Mouse (Mus musculus) hindbrain, embryonic 13.5 days (tissue): Measurements from ENCODE around the gene Ubr1. TPM values are rescaled to one million over a fixed set of nuclear protein-coding genes. Genes with fewer than 3 reads are reported as not detected.

Experiments
- ATAC-seq: fragments of 200-750 bp; cut with Nextera tagmentation; 2 replicates; pipeline ENCODE4 v1.8.0; 2017; ENCODE audit warnings: moderate TSS enrichment; ENCODE audit not compliant: low FRiP score
- H3K27ac ChIP-seq: fragments of 300-500 bp; sonication (generic); 2 replicates; pipeline ENCODE4 v1.5.1; 2015; ENCODE audit warnings: inconsistent platforms, mild to moderate bottlenecking, moderate library complexity
- H3K27me3 ChIP-seq: fragments of 300-500 bp; sonication (generic); 2 replicates; pipeline ENCODE4 v1.6.1; 2015; ENCODE audit warnings: mild to moderate bottlenecking, inconsistent platforms
- H3K36me3 ChIP-seq: fragments of 300-500 bp; sonication (generic); 2 replicates; pipeline ENCODE4 v1.6.1; 2015; ENCODE audit warnings: mild to moderate bottlenecking, inconsistent platforms
- H3K4me1 ChIP-seq: fragments of 300-500 bp; sonication (generic); replicated peaks from 2 replicates; pipeline ENCODE4 v1.6.1; 2015; ENCODE audit warnings: inconsistent platforms
- H3K4me2 ChIP-seq: fragments of 300-500 bp; sonication (generic); 2 replicates; pipeline ENCODE4 v1.6.1; 2015; ENCODE audit warnings: inconsistent platforms, mild to moderate bottlenecking, moderate library complexity
- H3K4me3 ChIP-seq: fragments of 300-500 bp; sonication (generic); 2 replicates; pipeline ENCODE4 v1.5.1; 2015; ENCODE audit warnings: mild to moderate bottlenecking, inconsistent platforms
- H3K9ac ChIP-seq: fragments of 300-500 bp; sonication (generic); 2 replicates; pipeline ENCODE4 v1.6.1; 2015; ENCODE audit warnings: mild to moderate bottlenecking, inconsistent platforms
- H3K9me3 ChIP-seq: fragments of 300-500 bp; sonication (generic); 2 replicates; pipeline ENCODE4 v1.6.1; 2016; ENCODE audit warnings: inconsistent platforms
- whole genome bisulfite sequencing: fragments of 180-500 bp; shearing (Covaris S2); methylation state at CpG from one replicate; pipeline ENCODE4 v1.1.7; 2015; 5-methylcytosine and 5-hydroxymethylcytosine counted together
- polyA plus RNA-seq: library from polyadenylated mRNA; unstranded; fragments of >200 nt; fragmentation: Nextera tagmentation; extraction: Ambion mirVana; gene quantifications from 2 replicates; pipeline ENCODE4 v1.2.1, GENCODE M21; 2015

Gene Ubr1
- polyA plus RNA-seq, 1 experiment from 2014 or later: 35.3 TPM

DNA sequence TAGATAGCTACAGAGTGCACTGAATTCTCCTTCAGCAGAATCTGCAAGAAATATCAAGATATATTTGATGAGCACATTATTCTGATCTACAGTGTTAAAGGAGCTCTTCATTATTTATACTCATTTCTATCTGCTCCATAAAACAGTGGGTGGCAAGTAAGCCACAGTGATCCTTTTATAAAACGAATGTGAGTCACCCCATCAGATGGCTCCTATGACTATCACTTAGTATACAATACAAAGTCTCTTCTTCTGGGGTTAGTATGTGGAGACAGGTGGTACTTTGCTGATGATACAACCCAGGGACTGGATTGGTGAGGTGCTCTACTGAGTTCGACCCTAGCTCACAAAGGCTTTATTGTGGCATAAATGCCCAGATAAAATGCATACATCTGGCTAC is 97.3 kb downstream of the Ubr1 start:
- Histone ChIP-seq H3K27ac (no peak overlapping the region), H3K4me2 (no peak overlapping the region), H3K27me3 (no peaks in the 10 kb centered on the region), H3K9me3 (no peaks in the 10 kb centered on the region), H3K4me1 (no peaks in the 10 kb centered on the region), H3K4me3 (no peak overlapping the region), H3K9ac (no peak overlapping the region), H3K36me3 (peaks cover 73% of the 10 kb centered on the region)
- WGBS: 86% methylated on average over 2 of the region's 2 CpGs
- ATAC-seq: no peak

DNA sequence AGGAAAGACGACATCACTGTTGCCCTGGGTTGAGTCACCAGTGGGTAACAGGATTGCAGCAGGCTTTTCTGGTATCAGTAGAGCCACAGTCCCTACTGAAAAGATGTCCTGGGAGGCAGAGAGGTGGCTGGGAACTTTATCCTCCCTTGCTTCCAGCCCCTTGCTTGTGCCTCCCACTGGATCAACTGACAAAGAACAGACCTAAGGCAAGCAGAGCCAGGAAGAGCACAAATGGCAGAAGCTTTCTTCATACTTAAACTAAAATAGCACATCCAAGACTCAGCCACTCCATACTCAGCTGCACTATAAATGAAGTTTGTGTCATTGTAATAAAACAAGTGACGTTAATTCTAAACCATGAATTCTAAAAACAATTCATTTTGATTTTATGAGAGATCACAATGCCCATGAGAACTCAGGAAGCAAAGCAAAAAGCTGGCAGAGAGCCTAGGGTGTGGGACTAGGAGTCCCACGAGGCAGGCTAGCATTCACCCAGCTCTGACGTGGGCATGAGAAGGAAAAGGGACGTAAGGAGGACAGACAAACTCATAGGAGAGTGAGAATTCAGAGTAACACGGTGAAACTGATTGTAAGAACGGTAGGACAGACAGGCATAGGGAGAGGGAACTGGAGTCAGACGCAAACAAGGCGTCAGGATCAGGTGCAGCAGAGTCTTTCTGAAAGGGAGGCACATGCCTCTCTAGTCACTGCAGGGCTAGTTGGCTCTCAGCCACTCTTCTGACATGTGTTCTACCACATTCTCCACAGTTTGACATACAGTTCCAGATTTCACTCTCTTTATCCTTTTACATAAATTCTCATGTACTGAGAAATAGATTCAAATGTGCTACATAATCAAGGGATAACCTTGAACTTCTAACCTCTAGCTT is 98.8 kb downstream of the Ubr1 start:
- H3K27me3 ChIP-seq: no peaks in the 10 kb centered on the region
- no peaks in the 10 kb centered on the region for H3K4me1 ChIP-seq
- H3K9ac ChIP-seq: no peak overlapping the region
- no peak for ATAC-seq
- H3K4me3 ChIP-seq: no peak overlapping the region
- H3K4me2 ChIP-seq: no peak overlapping the region
- H3K9me3 ChIP-seq: no peaks in the 10 kb centered on the region
- no peak overlapping the region for H3K27ac ChIP-seq
- WGBS: 81% methylated on average over 9 of the region's 9 CpGs
- H3K36me3 ChIP-seq: peaks cover 71% of the 10 kb centered on the region

DNA sequence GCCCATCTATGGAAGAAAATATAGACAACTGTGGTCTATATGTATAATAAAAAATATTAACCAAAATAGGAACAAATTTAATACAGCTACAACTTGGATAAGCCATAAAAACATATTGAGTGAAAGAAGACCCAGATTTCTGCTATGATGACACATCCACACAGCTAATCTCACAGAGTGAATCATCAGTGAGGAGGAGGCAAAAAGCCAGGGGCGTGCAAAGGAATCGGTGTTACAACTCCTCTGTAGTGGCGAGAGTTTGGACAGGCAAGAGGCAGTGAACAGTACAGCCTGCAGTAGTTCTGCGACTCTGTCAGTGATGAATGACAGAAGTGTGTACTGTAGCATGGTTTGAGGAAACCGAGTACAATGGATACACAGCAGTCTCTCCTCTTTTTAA is 103.2 kb downstream of the Ubr1 start:
- H3K27me3 ChIP-seq: no peaks in the 10 kb centered on the region
- H3K9ac ChIP-seq: no peak overlapping the region
- no peak overlapping the region for H3K4me2 ChIP-seq
- WGBS: 98% methylated on average over 5 of the region's 5 CpGs
- H3K27ac ChIP-seq: no peak overlapping the region
- peaks cover 74% of the 10 kb centered on the region for H3K36me3 ChIP-seq
- H3K4me1 ChIP-seq: no peaks in the 10 kb centered on the region
- H3K4me3 ChIP-seq: no peak overlapping the region
- no peaks in the 10 kb centered on the region for H3K9me3 ChIP-seq
- no peak for ATAC-seq

DNA sequence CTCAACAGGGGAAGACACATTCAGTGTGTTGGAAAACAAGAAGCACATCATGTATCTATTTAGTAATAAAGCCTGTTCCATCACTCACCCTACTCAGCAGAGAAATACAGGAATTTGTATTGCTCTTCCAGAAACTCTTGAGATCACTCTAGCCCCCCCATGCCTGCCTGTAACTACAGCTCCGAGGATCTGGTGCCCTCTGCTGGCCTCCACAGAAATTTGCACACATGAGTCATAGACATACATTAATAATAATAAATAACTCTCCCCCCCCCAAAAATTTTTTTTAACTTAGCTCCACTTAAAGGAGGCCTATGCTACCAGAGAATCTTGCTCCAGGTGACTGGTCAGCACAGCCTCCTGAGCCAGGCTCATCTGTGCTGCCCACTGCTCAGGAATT is 104.0 kb downstream of the Ubr1 start:
- Histone ChIP-seq H3K4me3 (no peak overlapping the region), H3K36me3 (peaks cover 73% of the 10 kb centered on the region), H3K4me1 (no peaks in the 10 kb centered on the region), H3K4me2 (no peak overlapping the region), H3K27ac (no peak overlapping the region), H3K9ac (no peak overlapping the region), H3K27me3 (no peaks in the 10 kb centered on the region), H3K9me3 (no peaks in the 10 kb centered on the region)
- WGBS: 29% methylated on average over 1 of the region's 1 CpGs
- ATAC-seq: no peak

DNA sequence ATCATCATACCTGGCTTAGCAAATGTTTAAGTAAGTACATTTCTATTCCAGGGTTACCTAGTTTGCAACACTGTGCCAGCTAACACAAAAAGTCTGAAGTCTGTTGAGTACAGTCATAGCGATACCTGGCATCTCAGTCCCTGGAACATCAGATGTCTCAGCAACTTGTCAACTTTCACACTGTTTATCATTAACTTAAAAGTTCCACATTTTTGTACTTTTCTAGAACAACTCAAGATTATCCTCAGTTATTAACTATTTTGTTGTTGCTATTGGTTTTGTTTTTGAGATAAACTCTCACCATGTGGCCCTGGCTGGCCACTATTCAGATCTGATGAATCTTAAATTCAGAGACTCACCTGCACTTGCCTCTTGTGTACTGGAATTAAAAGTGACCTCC is 107.1 kb downstream of the Ubr1 start:
- Histone ChIP-seq H3K4me1 (no peaks in the 10 kb centered on the region), H3K9me3 (no peaks in the 10 kb centered on the region), H3K4me3 (no peak overlapping the region), H3K9ac (no peak overlapping the region), H3K36me3 (peaks cover 68% of the 10 kb centered on the region), H3K4me2 (no peak overlapping the region), H3K27ac (no peak overlapping the region), H3K27me3 (no peaks in the 10 kb centered on the region)
- no peak for ATAC-seq
- WGBS: 100% methylated on average over 1 of the region's 1 CpGs

GRCm38 (mm10) chr2:120860699-120861098 is 109.8 kb downstream of the Ubr1 start:
- H3K36me3 ChIP-seq: peaks cover 50% of the 10 kb centered on the region
- H3K9me3 ChIP-seq: no peaks in the 10 kb centered on the region
- 89% methylated on average over 1 of the region's 1 CpGs for WGBS
- no peak overlapping the region for H3K27ac ChIP-seq
- H3K27me3 ChIP-seq: no peaks in the 10 kb centered on the region
- H3K4me2 ChIP-seq: no peak overlapping the region
- H3K4me3 ChIP-seq: no peak overlapping the region
- H3K4me1 ChIP-seq: no peaks in the 10 kb centered on the region
- no peak for ATAC-seq
- no peak overlapping the region for H3K9ac ChIP-seq

DNA sequence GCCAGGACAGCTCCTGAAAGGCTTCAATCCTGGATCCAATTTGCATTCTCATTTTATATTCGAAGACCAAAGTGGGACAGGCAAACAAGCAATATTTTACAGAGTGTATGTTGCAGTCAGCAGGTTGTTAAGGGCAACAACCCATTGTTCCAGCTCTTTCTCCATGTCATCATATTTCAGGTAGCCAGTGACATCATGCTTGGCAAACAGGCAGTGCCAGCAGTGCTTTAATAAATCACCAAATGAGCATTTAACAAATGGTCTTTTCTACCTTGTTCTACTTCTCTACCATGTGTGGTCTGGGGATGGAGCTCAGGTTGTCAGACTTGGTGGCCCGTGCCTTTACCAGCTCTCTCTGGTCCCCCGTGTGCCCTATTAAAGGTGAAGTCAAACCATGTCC is 112.4 kb downstream of the Ubr1 start:
- Histone ChIP-seq H3K36me3 (peaks cover 29% of the 10 kb centered on the region), H3K27ac (no peak overlapping the region)
- WGBS: 97% methylated on average over 3 of the region's 3 CpGs

GRCm38 (mm10) chr2:120853151-120853550 is 117.4 kb downstream of the Ubr1 start:
- 85% methylated on average over 3 of the region's 3 CpGs for WGBS
- no peaks in the 10 kb centered on the region for H3K9me3 ChIP-seq
- H3K36me3 ChIP-seq: no peaks in the 10 kb centered on the region

More for the DNA sequence above, 112.4 kb downstream of the Ubr1 start:
- Histone ChIP-seq H3K4me2 (no peak overlapping the region), H3K4me3 (no peak overlapping the region), H3K9ac (no peak overlapping the region), H3K9me3 (no peaks in the 10 kb centered on the region), H3K4me1 (no peaks in the 10 kb centered on the region), H3K27me3 (no peaks in the 10 kb centered on the region)
- ATAC-seq: no peak

GRCm38 (mm10) chr2:120852626-120853025 is 117.9 kb downstream of the Ubr1 start:
- H3K4me1 ChIP-seq: peaks cover 20% of the 10 kb centered on the region
- no peak overlapping the region for H3K4me3 ChIP-seq
- no peaks in the 10 kb centered on the region for H3K9me3 ChIP-seq
- H3K27ac ChIP-seq: no peak overlapping the region
- H3K36me3 ChIP-seq: no peaks in the 10 kb centered on the region
- ATAC-seq: no peak
- no peaks in the 10 kb centered on the region for H3K27me3 ChIP-seq
- H3K9ac ChIP-seq: no peak overlapping the region
- 49% methylated on average over 1 of the region's 1 CpGs for WGBS
- H3K4me2 ChIP-seq: no peak overlapping the region

More at GRCm38 (mm10) chr2:120853151-120853550, 117.4 kb downstream of the Ubr1 start:
- Histone ChIP-seq H3K4me3 (no peak overlapping the region), H3K4me2 (no peak overlapping the region), H3K27ac (no peak overlapping the region), H3K27me3 (no peaks in the 10 kb centered on the region), H3K9ac (no peak overlapping the region), H3K4me1 (peaks cover 15% of the 10 kb centered on the region)
- no peak for ATAC-seq

GRCm38 (mm10) chr2:120850424-120851082 is 120.0 kb downstream of the Ubr1 start, which contains the start of gene Ttbk2:
Gene Ttbk2 (minus strand): TSS chr2:120850604.
- Histone ChIP-seq H3K9ac (peak within 1 kb of the TSS; percentile 92), H3K4me3 (peak within 1 kb of the TSS; percentile 90), H3K27ac (peak within 1 kb of the TSS; percentile 96), H3K36me3 (no peaks in the 10 kb centered on the region), H3K9me3 (no peaks in the 10 kb centered on the region), H3K27me3 (no peaks in the 10 kb centered on the region), H3K4me1 (peaks cover 22% of the 10 kb centered on the region), H3K4me2 (peak within 1 kb of the TSS; percentile 73)
- ATAC-seq: peak; percentile 100
- under 1% methylated on average over 38 of the region's 39 CpGs for WGBS

DNA sequence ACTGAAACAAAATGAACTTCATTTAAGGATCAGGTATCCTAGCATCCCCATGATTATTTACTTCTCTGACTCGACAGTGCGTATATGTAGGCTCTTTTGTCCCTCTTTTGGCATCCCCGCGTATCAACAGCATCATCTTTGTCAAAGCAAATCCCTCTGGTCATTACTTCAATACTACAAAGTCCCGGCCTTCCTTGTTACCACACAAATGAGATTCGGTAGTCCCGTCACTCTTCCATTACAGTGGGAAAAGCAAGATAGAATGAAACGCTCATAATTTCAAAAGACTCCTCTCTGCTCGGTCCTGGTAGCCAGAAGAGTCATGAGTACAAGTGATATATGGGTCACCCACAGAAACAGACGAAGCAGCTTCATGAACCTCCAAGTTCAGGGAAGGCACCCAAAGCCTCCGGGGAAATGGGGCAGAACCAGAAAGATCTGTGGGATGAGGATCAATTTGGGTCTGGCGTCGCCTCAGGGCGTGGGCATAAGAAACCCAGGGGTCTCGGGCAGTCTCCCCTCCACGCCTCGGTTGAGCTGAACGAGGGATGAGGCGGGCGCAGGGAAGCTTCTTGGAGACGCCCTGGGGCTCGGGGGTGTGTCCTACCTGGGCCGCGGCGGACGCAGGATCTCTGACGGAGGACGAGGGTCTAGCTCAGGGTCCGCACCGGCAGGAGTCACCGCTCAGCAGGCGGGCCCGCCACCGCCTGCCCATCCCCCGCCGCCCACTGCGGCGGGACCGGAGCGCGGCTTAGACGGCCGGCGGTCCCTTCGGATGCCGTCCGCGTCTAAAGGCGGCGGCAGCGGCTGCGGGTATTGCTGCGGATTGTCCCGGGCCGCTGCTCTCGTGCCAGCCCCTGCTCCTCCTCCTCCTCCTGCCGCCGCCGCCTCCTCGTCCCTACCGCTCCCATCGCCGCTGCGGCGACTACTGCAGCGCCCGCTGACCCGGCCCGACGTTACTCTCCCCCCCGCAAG is 120.8 kb downstream of the Ubr1 start, which contains the start of gene Cdan1:
TSS of gene Cdan1 (minus strand) at position 680 of the 975 bp plus-strand sequence.
- H3K4me3 ChIP-seq: peak within 1 kb of the TSS; percentile 90
- H3K9me3 ChIP-seq: no peaks in the 10 kb centered on the region
- no peaks in the 10 kb centered on the region for H3K27me3 ChIP-seq
- H3K9ac ChIP-seq: peak within 1 kb of the TSS; percentile 92
- peaks cover 22% of the 10 kb centered on the region for H3K4me1 ChIP-seq
- H3K36me3 ChIP-seq: no peaks in the 10 kb centered on the region
- peak within 1 kb of the TSS; percentile 96 for H3K27ac ChIP-seq
- peak within 1 kb of the TSS; percentile 73 for H3K4me2 ChIP-seq
- WGBS: under 1% methylated on average over 37 of the region's 71 CpGs
- ATAC-seq: peak; percentile 75

- ATAC-seq: no peak
- Histone ChIP-seq H3K4me1 (peaks cover 12% of the 10 kb centered on the region), H3K9me3 (no peaks in the 10 kb centered on the region), H3K27me3 (no peaks in the 10 kb centered on the region), H3K27ac (no peak overlapping the region), H3K4me2 (no peak overlapping the region), H3K9ac (no peak overlapping the region), H3K36me3 (no peaks in the 10 kb centered on the region), H3K4me3 (no peak overlapping the region)
- WGBS: 89% methylated on average over 1 of the region's 1 CpGs
Measured at GRCm38 (mm10) chr2:120845280-120845679, 125.2 kb downstream of the Ubr1 start.
